Mouse (Mus musculus) adipocyte (in vitro differentiated cells): ENCODE results near the gene Nol12.

ENCODE experiments used
- DNase-seq: peaks from one replicate; pipeline ENCODE4 v3.0.0-alpha.2; 2016; ENCODE audit warnings: low spot score

Gene Nol12

DNA sequence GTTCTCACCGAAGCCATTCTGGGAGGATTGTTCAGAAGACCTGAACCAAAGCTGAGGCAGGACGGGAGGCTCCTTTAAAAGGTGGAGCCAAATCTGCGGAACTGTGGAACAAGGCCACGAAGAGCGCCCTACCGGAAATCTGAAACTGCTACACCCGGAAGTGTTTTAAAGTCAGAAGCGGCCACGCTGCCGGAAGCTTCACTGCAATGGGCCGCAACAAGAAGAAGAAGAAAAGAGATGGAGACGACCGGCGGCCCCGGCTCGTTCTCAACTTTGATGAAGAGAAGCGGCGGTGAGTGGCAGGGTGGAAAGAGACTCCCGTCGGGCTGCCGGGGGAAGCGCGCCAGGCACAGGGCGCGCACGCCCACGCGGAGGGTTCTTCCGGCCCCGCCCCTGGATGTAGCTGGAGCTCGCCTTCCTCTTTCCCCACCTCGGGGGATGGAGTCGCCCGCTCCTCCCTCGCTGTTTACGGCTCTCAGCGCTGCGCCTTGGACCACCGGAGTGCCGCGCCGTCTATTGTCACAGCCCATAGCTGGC, at the start of gene Nol12:
Gene Nol12, plus strand, starts transcription at position 150 of the 537 bp plus-strand sequence.
- peak; percentile 90 for DNase-seq

DNA sequence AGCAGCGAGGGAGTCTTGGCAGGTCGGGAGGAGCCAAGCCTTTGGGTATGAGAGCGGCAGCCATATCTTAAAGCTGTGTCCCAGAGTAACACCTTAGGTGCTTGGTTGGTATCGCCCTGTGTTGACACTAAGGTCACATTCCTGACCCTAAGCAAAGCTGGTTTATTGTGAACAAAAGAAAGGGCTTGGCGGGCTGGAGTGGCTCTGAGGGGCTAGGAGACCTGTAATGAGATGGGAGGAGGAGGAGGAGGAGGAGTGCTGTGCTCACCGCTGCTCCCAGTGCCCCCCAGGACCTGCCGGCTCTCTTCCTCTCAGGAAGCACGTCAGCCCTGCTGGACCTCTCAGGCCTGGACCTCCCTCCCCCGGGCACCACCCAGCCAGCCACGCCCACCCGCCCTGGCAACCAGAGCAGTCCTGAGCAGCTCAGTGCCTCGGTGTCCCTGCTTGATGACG, 45.3 kb upstream of the Nol12 start:
- no peak for DNase-seq

DNA sequence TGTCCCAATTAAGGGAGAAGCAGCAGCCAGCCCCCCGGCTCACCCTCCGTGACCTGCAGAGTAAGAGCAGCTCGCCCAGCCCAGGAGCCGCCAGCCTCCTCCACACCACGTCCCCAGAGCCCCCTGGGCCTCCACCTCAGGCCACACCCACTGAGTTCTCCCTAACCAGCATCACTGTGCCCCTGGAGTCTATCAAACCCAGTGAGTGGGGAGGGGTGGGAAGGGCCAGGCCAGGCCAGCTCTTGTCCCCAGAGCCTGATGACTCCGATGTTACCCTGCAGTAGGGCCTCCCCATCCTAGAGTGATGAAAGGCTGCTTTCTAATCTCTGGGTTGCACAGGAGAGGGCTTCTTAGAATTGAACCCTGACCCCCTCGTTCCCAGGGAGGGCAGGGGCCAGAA, 42.3 kb upstream of the Nol12 start:
- no peak for DNase-seq

DNA sequence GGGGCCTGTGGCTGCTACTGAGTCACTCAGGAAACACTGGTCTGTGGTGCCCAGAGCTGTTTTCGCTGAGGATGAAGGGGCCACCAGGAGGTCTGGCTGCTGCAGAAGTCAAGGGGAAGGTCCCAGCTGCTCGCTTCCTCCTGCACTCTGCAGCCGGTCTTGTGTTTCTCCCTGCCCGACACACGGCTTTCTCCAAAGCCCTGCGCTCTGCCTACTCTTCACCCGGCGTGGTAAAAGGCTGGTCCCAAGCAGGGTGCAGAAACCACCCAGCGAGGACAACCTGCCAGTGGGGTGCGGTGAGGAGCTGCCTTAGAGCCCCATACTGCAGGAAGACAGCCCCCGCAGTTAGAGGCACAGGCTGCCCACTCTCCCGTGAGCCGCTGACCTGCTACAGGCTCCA, 40.0 kb upstream of the Nol12 start:
- no peak for DNase-seq

DNA sequence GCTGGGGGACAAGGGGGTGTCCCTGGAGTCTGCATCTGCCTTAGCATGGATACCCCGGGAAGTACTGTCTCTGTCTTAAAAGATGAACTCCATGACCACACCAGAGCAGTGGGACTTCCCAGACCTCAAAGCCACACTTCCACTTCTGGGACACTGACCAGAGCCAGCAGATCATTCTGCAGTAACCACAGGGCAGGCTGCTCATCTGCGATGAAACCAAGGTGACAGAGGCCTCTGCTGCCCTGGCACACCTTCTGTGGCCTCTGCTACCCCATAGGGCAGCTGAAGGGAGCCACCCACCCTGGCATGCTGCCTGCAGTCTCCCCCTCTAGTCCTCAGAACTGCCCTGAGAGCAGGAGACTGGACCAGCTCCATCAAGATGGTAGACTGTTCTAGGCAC, 39.0 kb upstream of the Nol12 start:
- DNase-seq: no peak

DNA sequence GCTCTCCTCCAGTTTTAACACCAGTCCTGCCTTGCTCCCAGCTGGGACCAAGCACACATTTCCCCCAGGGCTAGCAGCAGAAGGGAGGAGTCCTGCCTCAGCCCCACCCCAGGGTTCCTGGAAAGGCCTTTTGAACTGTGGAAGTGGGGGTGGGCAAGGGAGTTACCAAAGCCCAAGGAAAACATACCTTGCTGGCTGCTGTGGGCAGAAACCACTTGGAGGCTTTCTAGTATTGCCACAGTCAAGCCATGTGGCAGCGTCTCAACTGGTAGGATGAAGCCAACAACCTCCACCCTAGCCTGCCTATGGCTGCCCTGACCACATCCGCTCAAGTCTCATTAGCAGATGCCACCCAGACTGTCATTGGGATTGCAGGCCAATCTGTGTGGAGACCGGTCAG, 38.6 kb upstream of the Nol12 start:
- no peak for DNase-seq

DNA sequence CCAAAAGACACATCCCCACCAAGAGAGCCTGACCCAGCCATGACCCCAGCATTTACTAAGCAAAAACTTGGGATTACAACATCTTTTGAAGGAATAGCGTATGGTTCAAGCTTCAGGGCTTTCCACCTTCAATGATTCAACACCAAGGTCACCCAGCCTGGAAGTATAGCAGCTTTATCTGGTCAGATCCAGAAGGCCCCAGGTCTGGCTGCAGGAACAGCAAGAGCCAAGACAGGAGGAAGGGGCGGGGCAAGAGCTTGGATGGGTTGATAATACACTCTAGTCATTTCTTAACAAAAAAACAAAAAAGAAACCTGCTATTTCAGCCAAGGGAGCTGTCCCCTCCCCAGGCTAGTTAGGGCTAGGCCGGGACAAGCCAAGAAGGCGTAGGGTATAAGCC, 37.2 kb upstream of the Nol12 start:
- no peak for DNase-seq

DNA sequence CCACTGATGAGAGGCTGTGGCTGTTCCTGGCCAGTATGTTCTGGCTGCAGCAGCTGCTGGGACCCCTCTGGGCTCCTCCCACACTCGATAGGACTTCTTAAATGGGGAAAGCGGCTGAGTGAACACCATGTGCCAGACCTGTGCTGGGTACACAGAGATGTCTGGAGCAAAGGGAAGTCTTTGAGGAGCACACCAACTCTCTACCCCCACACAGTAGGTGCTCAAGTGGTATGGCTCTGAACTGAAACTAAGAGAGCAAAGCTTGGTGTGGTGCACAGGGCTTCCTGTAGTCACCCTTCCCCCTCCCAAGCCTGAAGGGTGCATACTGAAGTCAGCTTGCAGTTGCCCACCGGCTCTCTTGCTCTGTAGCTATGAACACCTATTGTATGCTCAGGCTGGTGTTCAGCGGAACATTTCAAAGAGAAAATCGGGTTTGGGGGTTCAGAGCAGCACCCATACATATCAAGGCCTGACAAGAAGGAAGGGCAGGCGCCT, 36.2 kb upstream of the Nol12 start:
- DNase-seq: no peak

DNA sequence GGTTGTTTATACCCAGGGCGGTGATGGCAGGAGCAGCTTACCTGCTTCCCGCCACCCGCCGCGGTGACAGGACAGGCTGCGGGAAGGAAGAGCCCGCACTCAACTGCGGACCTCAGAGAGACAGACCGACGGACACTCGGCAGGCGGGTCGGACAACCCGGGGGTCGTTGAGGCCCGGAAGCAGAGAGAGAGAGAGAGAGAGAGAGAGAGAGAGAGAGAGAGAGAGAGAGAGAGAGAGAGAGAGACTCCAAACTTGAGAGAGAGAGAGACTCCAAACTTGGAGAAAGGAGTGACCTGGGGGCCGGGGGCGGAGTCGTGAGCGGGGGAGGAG, 35.4 kb upstream of the Nol12 start, which contains the start of gene Gm49510:
Gene Gm49510, plus strand, starts transcription at position 259 of the 331 bp plus-strand sequence.
- no peak for DNase-seq

DNA sequence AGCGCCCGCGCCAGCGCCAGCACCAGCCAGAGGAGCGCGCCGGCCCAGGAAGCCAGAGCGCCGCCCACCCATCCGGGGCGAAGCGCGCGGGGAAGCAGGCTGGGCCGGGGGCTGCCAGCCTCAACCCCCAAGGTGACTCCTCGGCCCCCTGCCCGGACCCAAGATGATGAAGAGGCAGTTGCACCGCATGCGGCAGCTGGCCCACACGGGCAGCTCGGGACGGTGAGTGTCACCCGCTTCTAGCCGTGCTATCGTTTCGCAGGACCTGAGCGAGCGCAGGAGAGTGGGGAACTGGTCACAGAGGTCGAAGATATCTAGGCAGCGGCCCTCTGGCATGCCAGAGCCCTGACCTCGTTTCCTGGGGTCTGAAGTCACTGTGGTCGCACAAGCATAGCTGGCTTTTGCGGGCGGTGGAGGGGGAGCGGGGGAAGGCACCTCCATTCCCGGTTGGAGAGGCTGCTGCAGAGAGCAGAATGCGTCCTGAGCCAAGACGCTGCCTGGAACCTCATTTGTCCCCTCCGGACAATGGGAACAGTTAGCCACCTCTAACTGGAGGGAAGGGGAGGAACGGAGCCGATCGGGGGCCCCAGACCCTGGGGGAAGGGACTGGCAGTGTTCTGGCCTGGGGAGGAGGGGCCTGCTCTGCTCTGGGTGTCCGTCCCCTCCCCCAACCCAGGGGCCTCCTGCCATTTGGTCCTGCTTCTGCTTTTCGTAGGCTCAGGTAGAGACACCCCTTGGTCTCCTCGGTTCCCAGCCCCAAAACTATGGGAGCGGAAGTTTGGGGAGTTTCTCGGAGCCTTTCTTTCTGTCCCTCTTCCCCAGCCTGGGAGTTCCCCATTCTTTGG, 34.8 kb upstream of the Nol12 start, which contains the start of gene Sh3bp1:
Gene Sh3bp1, plus strand, starts transcription at position 29 of the 845 bp plus-strand sequence.
- peak; percentile 56 for DNase-seq

DNA sequence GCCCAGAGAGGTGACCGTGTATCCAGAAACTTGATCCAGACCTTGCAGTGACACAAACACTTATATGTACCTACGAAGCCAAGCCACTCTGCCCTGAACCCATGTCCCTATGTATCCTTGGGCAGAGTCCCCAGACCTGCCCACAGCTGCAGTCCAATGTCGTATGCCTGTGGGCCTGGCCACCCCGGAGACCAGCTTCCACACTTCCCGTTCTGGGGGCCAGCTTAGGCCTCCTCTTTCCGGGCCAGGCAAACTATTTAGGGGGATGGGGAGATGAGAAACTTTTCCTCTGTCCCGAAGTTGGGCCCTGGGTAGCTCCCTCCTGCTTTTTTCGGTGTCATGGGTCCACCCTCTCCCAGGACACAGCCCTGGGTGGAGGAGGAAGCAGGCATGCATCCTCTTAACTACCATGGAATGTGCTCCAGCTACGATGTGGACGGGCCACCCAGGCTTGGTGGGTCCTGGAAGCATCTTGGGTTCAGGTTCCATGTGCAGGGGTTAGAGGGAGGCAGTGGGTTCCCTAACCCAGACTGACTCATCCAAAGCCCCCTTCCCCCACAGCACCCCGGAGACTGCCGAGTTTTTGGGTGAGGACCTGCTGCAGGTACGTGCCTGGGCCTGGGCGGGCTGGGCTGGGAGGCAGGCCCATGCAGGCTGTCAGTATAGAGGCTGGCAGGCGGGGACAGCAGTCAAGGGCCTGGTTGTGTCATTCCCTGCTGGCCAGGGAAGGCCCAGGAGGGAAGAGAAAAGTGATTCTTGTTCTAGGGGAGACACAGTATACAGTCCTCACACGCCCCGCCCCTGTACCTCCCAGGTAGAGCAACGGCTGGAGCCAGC, 33.9 kb upstream of the Nol12 start:
- DNase-seq: no peak

DNA sequence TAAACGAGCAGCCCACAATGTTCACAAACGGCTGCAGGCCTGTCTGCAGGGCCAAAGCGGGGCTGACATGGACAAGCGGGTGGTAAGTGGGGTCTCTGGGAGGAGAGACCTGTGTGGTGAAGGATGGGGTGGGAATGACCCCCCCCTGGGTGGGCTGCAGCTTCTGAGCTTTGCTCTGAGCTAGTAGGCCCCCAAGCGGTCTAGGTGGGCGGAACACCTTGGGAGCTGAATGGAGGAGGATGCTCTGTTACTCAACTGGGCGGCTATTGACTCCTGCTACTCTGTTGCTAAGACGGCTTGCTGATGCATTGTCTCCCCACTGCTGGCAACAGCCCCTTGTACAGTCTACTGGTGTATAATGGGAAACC, 33.3 kb upstream of the Nol12 start:
- DNase-seq: no peak

DNA sequence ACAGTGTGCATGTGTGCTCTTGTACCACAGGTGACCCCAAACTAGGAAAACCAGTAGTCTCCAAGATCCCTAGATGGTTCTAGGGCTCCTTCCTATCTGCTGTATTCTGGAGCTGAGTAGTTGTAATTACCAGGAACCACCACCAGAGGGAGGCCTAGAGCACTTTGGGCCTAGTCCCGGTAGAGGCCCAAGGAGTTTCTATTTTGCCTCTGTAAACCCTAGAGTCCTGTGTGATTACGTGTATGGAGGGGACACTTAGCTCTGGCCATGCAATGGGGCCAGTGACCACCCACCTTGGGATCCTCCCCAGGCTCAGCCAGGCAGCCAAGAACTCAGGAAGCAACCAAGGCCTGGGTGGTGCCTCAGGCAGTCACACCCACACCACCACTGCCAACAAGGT, 31.5 kb upstream of the Nol12 start:
- peak; percentile 89 for DNase-seq

DNA sequence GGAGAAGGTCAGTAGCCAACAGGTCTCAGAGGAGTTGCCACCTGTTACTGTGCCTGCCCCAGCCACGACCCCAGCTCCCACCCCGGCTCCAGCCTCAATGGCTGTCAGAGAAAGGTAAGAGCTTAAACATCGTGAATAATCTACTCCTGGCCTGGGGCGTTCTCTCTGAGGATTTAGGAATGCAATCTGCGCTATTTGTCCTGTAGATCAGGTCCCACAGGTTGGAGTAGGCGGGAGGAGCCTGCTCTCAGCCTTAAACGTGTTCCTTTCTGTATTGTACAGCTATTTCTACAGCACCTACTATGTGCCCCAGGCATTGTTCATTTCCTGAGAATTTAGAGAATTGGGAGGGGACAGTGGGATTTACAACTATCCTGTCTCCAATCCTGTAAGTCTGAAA, 26.3 kb upstream of the Nol12 start:
- no peak for DNase-seq

DNA sequence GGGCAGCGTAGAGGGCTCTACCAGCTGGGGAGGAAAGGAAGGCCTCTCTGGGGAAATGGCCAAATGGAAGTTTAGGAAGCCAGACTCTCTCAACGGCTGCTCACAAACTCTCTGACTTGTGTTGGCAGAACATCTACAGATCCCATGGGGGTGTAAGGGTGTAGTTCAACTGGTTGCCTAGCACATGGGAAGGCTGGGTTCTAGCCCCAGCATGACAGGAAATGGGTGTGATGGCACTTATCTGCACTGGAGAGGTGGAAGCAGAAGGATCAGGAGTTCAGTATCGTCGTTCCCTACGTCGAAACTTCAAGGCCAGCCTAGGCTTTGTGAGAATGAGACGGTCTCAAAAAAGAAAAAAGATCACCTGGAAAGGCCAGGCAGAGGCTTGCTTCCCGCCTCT, 25.8 kb upstream of the Nol12 start:
- DNase-seq: no peak

DNA sequence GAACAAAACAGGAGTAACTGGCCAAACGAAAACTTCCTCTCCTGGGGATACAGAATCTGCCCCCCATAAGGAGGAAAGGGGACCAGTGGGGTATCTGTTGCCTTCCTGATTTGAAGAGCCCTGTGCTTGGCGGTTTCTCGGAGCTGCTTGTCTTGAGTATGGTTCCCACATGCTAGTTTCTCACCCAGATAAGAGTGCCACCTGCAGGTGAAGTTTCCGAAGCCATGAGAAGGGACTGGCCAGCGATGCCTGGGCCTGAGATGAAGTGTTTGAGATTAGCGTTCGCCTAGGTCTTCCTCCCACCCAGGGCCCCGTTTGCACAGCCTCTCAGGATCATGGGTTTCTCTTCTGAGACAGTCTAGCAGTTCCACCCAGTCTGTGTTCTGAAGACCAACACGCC, 22.7 kb upstream of the Nol12 start:
- no peak for DNase-seq

DNA sequence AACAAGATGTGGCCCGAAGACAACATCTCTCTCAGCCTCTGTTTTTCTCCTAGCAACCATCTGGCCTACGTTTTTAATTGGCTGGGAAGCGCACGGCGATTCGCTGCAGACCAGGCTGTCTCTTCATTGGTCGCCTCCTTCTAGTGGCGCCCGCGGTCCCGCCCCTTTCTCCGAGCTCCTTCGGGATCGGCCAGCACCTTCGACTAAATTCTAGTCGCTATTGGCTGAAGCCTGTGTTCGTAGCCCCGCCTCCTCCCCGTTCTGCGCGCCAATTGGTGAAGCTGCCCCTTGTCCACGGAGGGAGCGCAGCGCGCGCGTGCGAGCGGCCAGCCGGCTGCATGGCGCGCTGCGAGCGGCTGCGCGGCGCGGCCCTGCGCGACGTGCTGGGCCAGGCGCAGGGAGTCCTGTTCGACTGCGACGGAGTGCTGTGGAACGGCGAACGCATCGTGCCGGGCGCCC, 21.1 kb upstream of the Nol12 start, which contains the start of gene Pdxp:
Gene Pdxp, plus strand, starts transcription at position 288 of the 459 bp plus-strand sequence.
- DNase-seq: peak; percentile 98

DNA sequence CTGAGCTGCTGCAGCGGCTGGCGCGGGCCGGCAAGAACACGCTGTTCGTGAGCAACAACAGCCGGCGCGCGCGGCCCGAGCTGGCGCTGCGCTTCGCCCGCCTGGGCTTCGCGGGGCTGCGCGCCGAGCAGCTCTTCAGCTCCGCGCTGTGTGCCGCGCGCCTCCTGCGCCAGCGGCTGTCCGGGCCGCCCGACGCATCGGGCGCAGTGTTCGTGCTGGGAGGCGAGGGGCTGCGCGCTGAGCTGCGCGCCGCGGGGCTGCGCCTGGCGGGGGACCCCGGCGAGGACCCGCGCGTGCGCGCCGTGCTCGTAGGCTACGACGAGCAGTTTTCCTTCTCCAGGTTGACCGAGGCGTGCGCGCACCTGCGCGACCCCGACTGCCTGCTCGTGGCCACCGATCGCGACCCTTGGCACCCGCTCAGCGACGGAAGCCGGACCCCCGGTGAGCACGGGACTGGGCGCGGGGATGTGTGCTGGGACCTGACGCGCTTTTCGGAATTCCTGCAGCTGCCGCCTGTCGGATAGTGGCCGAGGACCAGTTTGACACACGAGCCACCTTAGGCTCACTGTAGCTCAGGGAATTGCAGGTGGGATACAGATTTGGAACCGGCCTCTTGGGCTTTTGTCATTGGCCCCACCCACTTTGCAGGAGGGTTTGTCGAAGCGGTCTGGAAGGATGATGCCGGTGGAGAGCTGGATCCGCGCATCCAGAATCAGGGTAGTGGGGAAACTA, 20.5 kb upstream of the Nol12 start:
- DNase-seq: no peak

DNA sequence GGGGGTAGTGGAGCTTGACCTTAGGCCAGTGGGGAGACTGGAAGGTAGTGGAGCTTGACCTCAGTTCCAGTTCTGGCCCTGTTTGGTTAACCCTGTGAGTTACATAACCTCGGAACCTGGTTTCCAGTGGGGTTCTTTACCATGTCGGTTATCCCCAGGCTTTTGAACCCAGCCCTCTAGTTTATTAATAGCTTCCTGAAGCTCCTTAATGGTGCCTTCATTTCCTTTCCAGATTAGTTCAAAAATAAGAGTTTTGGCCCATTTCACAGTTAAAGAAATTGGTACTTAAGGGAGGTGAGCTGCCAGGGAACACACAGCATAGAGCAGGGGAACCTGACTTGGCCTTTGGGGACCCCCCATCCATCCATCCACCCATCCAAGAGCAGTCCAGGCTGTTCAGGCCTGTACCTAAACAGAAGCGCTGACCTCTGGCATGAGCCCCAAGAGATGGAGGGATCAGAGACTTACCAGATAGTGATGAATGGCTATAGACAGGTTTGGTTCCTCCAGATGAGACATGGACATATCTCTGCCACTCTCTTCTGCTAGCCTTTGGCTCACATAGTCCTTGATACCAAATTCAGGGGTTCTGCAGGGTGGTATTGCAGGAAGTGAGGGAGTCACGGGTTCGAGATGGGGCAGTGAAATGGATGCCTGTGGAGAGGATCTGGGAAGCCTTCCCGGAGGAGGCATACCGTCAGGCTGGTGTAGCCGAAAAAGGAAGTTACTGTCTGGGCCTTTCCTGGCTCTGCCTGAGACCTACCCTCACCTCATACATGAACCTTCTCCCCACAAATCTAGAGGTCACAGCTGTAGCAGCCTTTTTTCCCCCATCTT, 19.7 kb upstream of the Nol12 start:
- no peak for DNase-seq

DNA sequence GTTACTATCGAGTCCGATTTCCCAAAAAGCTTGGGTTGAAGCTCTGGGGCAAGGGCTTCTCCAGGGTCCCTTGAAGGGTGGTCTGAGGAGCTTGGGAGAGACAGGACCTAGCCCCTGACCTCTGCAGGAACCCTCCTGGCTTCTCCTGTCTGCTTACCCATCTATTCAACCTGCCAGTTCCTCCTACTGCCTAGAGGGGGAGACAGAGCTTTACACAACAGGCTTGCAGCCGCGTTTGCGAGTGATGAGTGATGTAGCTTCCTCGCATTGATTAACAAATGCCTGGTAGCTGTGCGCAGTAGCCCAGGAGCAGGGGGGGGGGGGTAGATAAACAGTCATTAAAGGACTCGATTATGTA, 19.1 kb upstream of the Nol12 start:
- peak; percentile 83 for DNase-seq
